Mouse (Mus musculus): ENCODE measurements around the gene Cog3. TPM values are rescaled to one million over a fixed set of nuclear protein-coding genes. Genes with fewer than 3 reads are reported as not detected.

Cog3 gene
- polyA plus RNA-seq, 1 experiment from 2014 or later: 19.3 TPM

- no peak for ATAC-seq
- H3K4me1 ChIP-seq: peaks cover 18% of the 10 kb centered on the region
- peaks cover 10% of the 10 kb centered on the region for H3K27me3 ChIP-seq
- peaks cover 6% of the 10 kb centered on the region for H3K36me3 ChIP-seq (ENCODE audit: poor library complexity, severe bottlenecking)
- H3K27ac ChIP-seq: no peak overlapping the region
- WGBS: 92% methylated on average over 6 of the region's 6 CpGs
- no peaks in the 10 kb centered on the region for H3K9me3 ChIP-seq (replicated peaks)
- H3K4me3 ChIP-seq: no peak overlapping the region
- H3K4me2 ChIP-seq: no peak overlapping the region
- no peak overlapping the region for H3K9ac ChIP-seq
These were observed 2.7 kb upstream of the Cog3 start for GRCm38 (mm10) chr14:75756971-75757370.

GRCm38 (mm10) chr14:75753206-75753605 lies 1.1 kb downstream of the Cog3 start:
- H3K9me3 ChIP-seq (replicated peaks): no peaks in the 10 kb centered on the region
- peak overlapping the region; percentile 92 for H3K9ac ChIP-seq
- no peak overlapping the region for H3K27ac ChIP-seq
- ATAC-seq: no peak
- 0 out of 2 replicates have a peak, but pooled peaks cover 5% of the 10 kb centered on the region for H3K36me3 ChIP-seq (ENCODE audit: poor library complexity, severe bottlenecking)
- WGBS: 72% methylated on average over 8 of the region's 8 CpGs
- peaks cover 10% of the 10 kb centered on the region for H3K27me3 ChIP-seq
- H3K4me1 ChIP-seq: peaks cover 30% of the 10 kb centered on the region
- peak overlapping the region; percentile 92 for H3K4me3 ChIP-seq
- peak overlapping the region; percentile 81 for H3K4me2 ChIP-seq

GRCm38 (mm10) chr14:75751040-75751439 lies 3.3 kb downstream of the Cog3 start:
- Histone ChIP-seq H3K27ac (no peak overlapping the region), H3K9ac (peak overlapping the region; percentile 5; the same call in 1 of the 2 replicates), H3K4me2 (no peak overlapping the region), H3K4me1 (peaks cover 30% of the 10 kb centered on the region), H3K9me3 (replicated peaks) (no peaks in the 10 kb centered on the region), H3K27me3 (no peaks in the 10 kb centered on the region), H3K4me3 (no peak overlapping the region), H3K36me3 (ENCODE audit: poor library complexity, severe bottlenecking) (peaks cover 15% of the 10 kb centered on the region)
- no peak for ATAC-seq
- 74% methylated on average over 4 of the region's 4 CpGs for WGBS

DNA sequence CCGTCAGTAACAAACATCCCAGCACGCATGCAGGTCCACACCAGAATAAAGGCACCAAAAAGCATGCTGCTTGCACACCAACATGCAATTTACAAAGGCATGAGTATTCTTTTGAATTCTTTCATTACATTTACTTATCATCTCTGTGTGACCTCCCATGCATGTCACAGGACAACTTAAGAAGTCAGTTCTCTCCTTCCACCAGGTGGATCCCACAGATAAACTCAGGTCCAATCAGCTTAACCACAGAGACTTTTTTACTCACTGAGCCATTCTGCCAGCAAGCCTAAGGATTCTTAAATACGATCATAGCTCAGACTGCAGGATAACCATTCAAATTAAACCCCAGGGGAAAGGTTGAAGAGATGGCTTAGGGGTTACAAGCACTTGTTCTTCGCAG lies 5.2 kb downstream of the Cog3 start:
- Histone ChIP-seq H3K36me3 (ENCODE audit: poor library complexity, severe bottlenecking) (peaks cover 28% of the 10 kb centered on the region), H3K4me2 (no peak overlapping the region), H3K9ac (no peak overlapping the region; the same call in 1 of the 2 replicates), H3K27me3 (no peaks in the 10 kb centered on the region), H3K4me3 (no peak overlapping the region), H3K4me1 (peaks cover 30% of the 10 kb centered on the region), H3K27ac (no peak overlapping the region), H3K9me3 (replicated peaks) (no peaks in the 10 kb centered on the region)
- no peak for ATAC-seq
- 93% methylated on average over 4 of the region's 4 CpGs for WGBS

DNA sequence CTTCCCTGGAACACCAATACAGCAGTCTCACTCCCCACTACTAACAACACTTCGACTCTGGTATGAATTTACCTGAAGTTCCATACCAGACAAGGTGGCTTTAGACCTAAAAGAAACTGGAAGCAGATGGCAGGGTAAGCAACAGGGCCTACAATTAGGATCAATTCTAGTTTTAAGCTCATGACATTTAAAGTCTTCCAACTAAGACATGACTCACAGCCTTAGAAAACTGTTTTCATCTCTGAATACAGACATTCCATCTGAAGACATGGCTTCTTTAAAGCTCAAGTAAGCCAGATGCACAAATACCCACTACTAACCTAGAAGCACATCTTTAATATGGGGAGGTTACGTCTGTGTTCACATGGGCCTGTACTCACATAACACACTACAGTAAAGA lies 6.4 kb downstream of the Cog3 start:
- Histone ChIP-seq H3K27me3 (no peaks in the 10 kb centered on the region), H3K4me1 (peaks cover 21% of the 10 kb centered on the region), H3K4me2 (no peak overlapping the region), H3K4me3 (no peak overlapping the region), H3K36me3 (ENCODE audit: poor library complexity, severe bottlenecking) (peaks cover 31% of the 10 kb centered on the region), H3K9ac (no peak overlapping the region), H3K9me3 (replicated peaks) (no peaks in the 10 kb centered on the region), H3K27ac (no peak overlapping the region)
- no peak for ATAC-seq
- 96% methylated on average over 2 of the region's 2 CpGs for WGBS

- no peak overlapping the region for H3K4me2 ChIP-seq
- H3K9me3 ChIP-seq (replicated peaks): no peaks in the 10 kb centered on the region
- H3K36me3 ChIP-seq (ENCODE audit: poor library complexity, severe bottlenecking): peaks cover 62% of the 10 kb centered on the region
- no peak overlapping the region for H3K27ac ChIP-seq
- H3K4me1 ChIP-seq: no peaks in the 10 kb centered on the region
- no peak for ATAC-seq
- H3K27me3 ChIP-seq: no peaks in the 10 kb centered on the region
- WGBS: 81% methylated on average over 3 of the region's 3 CpGs
- H3K4me3 ChIP-seq: no peak overlapping the region
- no peak overlapping the region for H3K9ac ChIP-seq
These were observed 12.4 kb downstream of the Cog3 start for GRCm38 (mm10) chr14:75741904-75742303.

DNA sequence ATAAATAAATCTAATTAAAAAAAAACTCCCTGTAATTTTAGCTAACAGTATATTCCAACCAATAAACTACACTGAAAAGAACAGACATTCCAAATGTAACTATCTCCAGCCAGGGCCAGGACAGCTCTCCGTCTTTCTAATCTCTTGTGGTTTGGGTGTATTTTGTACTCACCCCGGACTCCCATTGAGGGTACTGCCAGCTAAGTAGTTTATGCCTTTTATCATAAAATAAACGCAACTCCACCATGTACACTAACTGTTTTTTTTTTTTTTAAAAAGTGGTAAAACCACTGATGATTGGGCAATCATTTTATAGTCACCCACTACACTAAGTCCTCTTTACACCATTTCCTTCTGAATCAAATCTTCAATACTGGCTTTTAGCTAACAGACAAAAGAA lies 18.7 kb downstream of the Cog3 start:
- Histone ChIP-seq H3K27ac (no peak overlapping the region), H3K4me1 (no peaks in the 10 kb centered on the region), H3K4me2 (no peak overlapping the region), H3K36me3 (ENCODE audit: poor library complexity, severe bottlenecking) (peaks cover 81% of the 10 kb centered on the region), H3K27me3 (no peaks in the 10 kb centered on the region), H3K4me3 (no peak overlapping the region), H3K9me3 (replicated peaks) (no peaks in the 10 kb centered on the region), H3K9ac (no peak overlapping the region)
- 95% methylated on average over 3 of the region's 3 CpGs for WGBS
- ATAC-seq: no peak

DNA sequence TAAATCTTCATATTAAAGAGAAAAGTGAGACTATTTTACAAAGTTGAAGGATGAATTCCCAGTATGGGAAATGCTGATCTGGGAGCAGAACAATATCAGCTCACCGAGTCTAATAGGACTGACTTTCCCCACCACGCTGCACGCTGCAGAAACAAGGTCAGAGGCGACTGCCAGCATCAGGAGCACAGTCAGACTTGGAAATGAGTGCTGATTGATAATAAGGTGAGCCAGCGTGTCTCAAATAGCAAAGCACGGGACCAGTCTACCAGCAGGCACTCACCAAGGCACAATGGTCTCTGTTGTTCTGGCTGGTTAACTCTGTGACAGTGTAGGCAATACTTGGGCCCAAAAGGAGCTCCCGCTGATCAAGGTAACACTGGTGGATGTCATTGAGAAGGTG lies 21.7 kb downstream of the Cog3 start:
- no peaks in the 10 kb centered on the region for H3K4me1 ChIP-seq
- 90% methylated on average over 7 of the region's 7 CpGs for whole genome bisulfite sequencing
- H3K4me3 ChIP-seq: no peak overlapping the region
- H3K4me2 ChIP-seq: no peak overlapping the region
- H3K36me3 ChIP-seq (ENCODE audit: poor library complexity, severe bottlenecking): peaks cover 87% of the 10 kb centered on the region
- no peak overlapping the region for H3K9ac ChIP-seq
- ATAC-seq: no peak
- H3K9me3 ChIP-seq (replicated peaks): no peaks in the 10 kb centered on the region
- H3K27me3 ChIP-seq: no peaks in the 10 kb centered on the region
- H3K27ac ChIP-seq: no peak overlapping the region

- Histone ChIP-seq H3K9ac (no peak overlapping the region), H3K27ac (no peak overlapping the region), H3K36me3 (ENCODE audit: poor library complexity, severe bottlenecking) (peaks cover 86% of the 10 kb centered on the region), H3K27me3 (no peaks in the 10 kb centered on the region), H3K4me1 (no peaks in the 10 kb centered on the region), H3K9me3 (replicated peaks) (no peaks in the 10 kb centered on the region), H3K4me3 (no peak overlapping the region), H3K4me2 (no peak overlapping the region)
- WGBS: 82% methylated on average over 2 of the region's 2 CpGs
- ATAC-seq: no peak
These were observed 23.0 kb downstream of the Cog3 start for GRCm38 (mm10) chr14:75731361-75731760.

GRCm38 (mm10) chr14:75728111-75728510 lies 26.2 kb downstream of the Cog3 start:
- WGBS: 92% methylated on average over 5 of the region's 5 CpGs
- Histone ChIP-seq H3K9ac (no peak overlapping the region), H3K4me3 (no peak overlapping the region), H3K27ac (no peak overlapping the region), H3K4me1 (no peaks in the 10 kb centered on the region), H3K36me3 (ENCODE audit: poor library complexity, severe bottlenecking) (peaks cover 80% of the 10 kb centered on the region), H3K27me3 (no peaks in the 10 kb centered on the region), H3K4me2 (no peak overlapping the region), H3K9me3 (replicated peaks) (no peaks in the 10 kb centered on the region)
- no peak for ATAC-seq

DNA sequence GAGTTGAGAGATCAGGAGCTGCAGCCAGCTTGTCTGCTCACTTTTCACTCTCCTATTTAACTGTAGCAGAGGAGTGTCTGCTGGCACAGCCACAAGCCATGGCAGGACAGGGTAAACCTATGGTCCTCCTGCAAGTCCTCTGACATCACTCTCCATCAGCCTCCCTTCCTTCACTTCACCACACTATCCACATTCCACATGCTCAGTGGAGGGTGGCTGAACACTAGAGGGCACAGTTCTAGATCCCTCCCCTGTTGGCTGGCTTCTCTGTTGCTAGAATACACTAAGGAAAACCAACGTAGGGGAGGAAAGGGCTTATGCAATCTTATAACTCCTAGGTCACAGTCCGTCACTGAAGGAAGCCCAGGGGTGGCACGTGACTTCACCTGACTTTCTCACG lies 27.3 kb downstream of the Cog3 start:
- Histone ChIP-seq H3K27ac (no peak overlapping the region), H3K4me2 (no peak overlapping the region), H3K9ac (no peak overlapping the region), H3K4me3 (no peak overlapping the region), H3K9me3 (replicated peaks) (no peaks in the 10 kb centered on the region), H3K27me3 (no peaks in the 10 kb centered on the region), H3K36me3 (ENCODE audit: poor library complexity, severe bottlenecking) (peaks cover 75% of the 10 kb centered on the region), H3K4me1 (no peaks in the 10 kb centered on the region)
- WGBS: 71% methylated on average over 4 of the region's 4 CpGs
- ATAC-seq: no peak

GRCm38 (mm10) chr14:75722816-75723215 lies 31.5 kb downstream of the Cog3 start:
- no peak overlapping the region for H3K4me2 ChIP-seq
- WGBS: 96% methylated on average over 2 of the region's 2 CpGs
- H3K27me3 ChIP-seq: no peaks in the 10 kb centered on the region
- H3K27ac ChIP-seq: no peak overlapping the region
- H3K9me3 ChIP-seq (replicated peaks): no peaks in the 10 kb centered on the region
- no peak overlapping the region for H3K4me3 ChIP-seq
- H3K4me1 ChIP-seq: no peaks in the 10 kb centered on the region
- no peak overlapping the region for H3K9ac ChIP-seq
- H3K36me3 ChIP-seq (ENCODE audit: poor library complexity, severe bottlenecking): peaks cover 78% of the 10 kb centered on the region
- no peak for ATAC-seq

GRCm38 (mm10) chr14:75721977-75722563 lies 32.2 kb downstream of the Cog3 start:
- Histone ChIP-seq H3K4me3 (no peak overlapping the region), H3K4me2 (no peak overlapping the region), H3K4me1 (no peaks in the 10 kb centered on the region), H3K27me3 (no peaks in the 10 kb centered on the region), H3K27ac (no peak overlapping the region), H3K9ac (no peak overlapping the region), H3K9me3 (replicated peaks) (no peaks in the 10 kb centered on the region), H3K36me3 (ENCODE audit: poor library complexity, severe bottlenecking) (peaks cover 77% of the 10 kb centered on the region)
- WGBS: 56% methylated on average over 12 of the region's 12 CpGs
- peak; percentile 84 for ATAC-seq
